Mouse (Mus musculus) forebrain, embryonic 12.5 days (tissue): Measurements from ENCODE around the gene Haao. TPM values are rescaled to one million over a fixed set of nuclear protein-coding genes. Genes with fewer than 3 reads are reported as not detected.

Experiments used
- ATAC-seq: fragments of 200-750 bp; cut with Nextera tagmentation; 2 replicates; pipeline ENCODE4 v1.8.0; 2017; ENCODE audit warnings: moderate TSS enrichment; ENCODE audit not compliant: low FRiP score
- H3K27ac ChIP-seq: fragments of 300-500 bp; sonication (generic); 2 replicates; pipeline ENCODE4 v1.5.1; 2016; ENCODE audit warnings: mild to moderate bottlenecking
- H3K27me3 ChIP-seq: fragments of 300-500 bp; sonication (generic); 2 replicates; pipeline ENCODE4 v1.6.1; 2016; ENCODE audit warnings: mild to moderate bottlenecking
- H3K36me3 ChIP-seq: fragments of 300-500 bp; sonication (generic); replicated peaks from 2 replicates; pipeline ENCODE4 v1.6.1; 2016; ENCODE audit warnings: mild to moderate bottlenecking
- H3K4me1 ChIP-seq: fragments of 300-500 bp; sonication (generic); 2 replicates; pipeline ENCODE4 v1.6.1; 2016
- H3K4me2 ChIP-seq: fragments of 300-500 bp; sonication (generic); 2 replicates; pipeline ENCODE4 v1.6.1; 2016; ENCODE audit warnings: mild to moderate bottlenecking, moderate library complexity
- H3K4me3 ChIP-seq: fragments of 300-500 bp; sonication (generic); replicated peaks from 2 replicates; pipeline ENCODE4 v1.5.1; 2016; ENCODE audit warnings: mild to moderate bottlenecking
- H3K9ac ChIP-seq: fragments of 300-500 bp; sonication (generic); 2 replicates; pipeline ENCODE4 v1.6.1; 2016; ENCODE audit warnings: mild to moderate bottlenecking
- H3K9me3 ChIP-seq: fragments of 300-500 bp; sonication (generic); 2 replicates; pipeline ENCODE4 v1.6.1; 2016
- WGBS: fragments of 180-500 bp; shearing (Covaris S2); methylation state at CpG from one replicate; pipeline ENCODE4 v1.1.7; 2016; 5-methylcytosine and 5-hydroxymethylcytosine counted together
- polyA plus RNA-seq: library from polyadenylated mRNA; unstranded; fragments of >200 nt; fragmentation: Nextera tagmentation; extraction: Ambion mirVana; gene quantifications from 2 replicates; pipeline ENCODE4 v1.2.1, GENCODE M21; 2016

Haao gene
- polyA plus RNA-seq, 1 experiment from 2014 or later: not detected

- 83% methylated on average over 7 of the region's 7 CpGs for WGBS
- no peaks in the 10 kb centered on the region for H3K27me3 ChIP-seq
- no peak overlapping the region for H3K27ac ChIP-seq
- H3K4me2 ChIP-seq: no peak overlapping the region
- no peak overlapping the region for H3K4me3 ChIP-seq
- H3K9ac ChIP-seq: no peak overlapping the region
- H3K4me1 ChIP-seq: 0 out of 2 replicates have a peak, but pooled peaks cover 10% of the 10 kb centered on the region
- ATAC-seq: no peak
- no peaks in the 10 kb centered on the region for H3K9me3 ChIP-seq
- no peaks in the 10 kb centered on the region for H3K36me3 ChIP-seq
Measured at GRCm38 (mm10) chr17:83807345-83807744, 40.4 kb downstream of the Haao start.

- Histone ChIP-seq H3K4me1 (0 out of 2 replicates have a peak, but pooled peaks cover 10% of the 10 kb centered on the region), H3K4me2 (no peak overlapping the region), H3K27ac (no peak overlapping the region), H3K4me3 (no peak overlapping the region), H3K9me3 (no peaks in the 10 kb centered on the region), H3K27me3 (no peaks in the 10 kb centered on the region), H3K9ac (no peak overlapping the region), H3K36me3 (no peaks in the 10 kb centered on the region)
- no peak for ATAC-seq
- 95% methylated on average over 9 of the region's 9 CpGs for WGBS
Measured at GRCm38 (mm10) chr17:83805078-83805477, 42.7 kb downstream of the Haao start.

- ATAC-seq: peak; percentile 59; the same call in 1 of the 2 replicates
- 75% methylated on average over 9 of the region's 9 CpGs for WGBS
- no peak overlapping the region for H3K4me2 ChIP-seq
- H3K4me1 ChIP-seq: 0 out of 2 replicates have a peak, but pooled peaks cover 10% of the 10 kb centered on the region
- no peak overlapping the region for H3K9ac ChIP-seq
- no peaks in the 10 kb centered on the region for H3K27me3 ChIP-seq
- no peaks in the 10 kb centered on the region for H3K36me3 ChIP-seq
- H3K9me3 ChIP-seq: no peaks in the 10 kb centered on the region
- H3K4me3 ChIP-seq: no peak overlapping the region
- no peak overlapping the region for H3K27ac ChIP-seq
Measured at GRCm38 (mm10) chr17:83803987-83804386, 43.8 kb downstream of the Haao start.

GRCm38 (mm10) chr17:83799506-83800050, 48.2 kb downstream of the Haao start:
- no peaks in the 10 kb centered on the region for H3K27me3 ChIP-seq
- no peak overlapping the region for H3K4me2 ChIP-seq
- WGBS: 93% methylated on average over 11 of the region's 11 CpGs
- ATAC-seq: no peak
- H3K9me3 ChIP-seq: no peaks in the 10 kb centered on the region
- H3K4me3 ChIP-seq: no peak overlapping the region
- no peaks in the 10 kb centered on the region for H3K36me3 ChIP-seq
- no peak overlapping the region for H3K9ac ChIP-seq
- no peak overlapping the region for H3K27ac ChIP-seq
- H3K4me1 ChIP-seq: 0 out of 2 replicates have a peak, but pooled peaks cover 10% of the 10 kb centered on the region

- Histone ChIP-seq H3K4me2 (no peak overlapping the region), H3K9ac (no peak overlapping the region), H3K4me1 (peaks cover 4% of the 10 kb centered on the region; the same call in 1 of the 2 replicates), H3K27me3 (no peaks in the 10 kb centered on the region), H3K27ac (no peak overlapping the region), H3K36me3 (0 out of 2 replicates have a peak, but pooled peaks cover 3% of the 10 kb centered on the region), H3K4me3 (no peak overlapping the region), H3K9me3 (no peaks in the 10 kb centered on the region)
- no peak for ATAC-seq
- 98% methylated on average over 17 of the region's 17 CpGs for WGBS
Measured at GRCm38 (mm10) chr17:83795121-83795520, 52.6 kb downstream of the Haao start.

- H3K4me1 ChIP-seq: peaks cover 4% of the 10 kb centered on the region; the same call in 1 of the 2 replicates
- 65% methylated on average over 23 of the region's 23 CpGs for WGBS
- H3K36me3 ChIP-seq: 0 out of 2 replicates have a peak, but pooled peaks cover 3% of the 10 kb centered on the region
- no peaks in the 10 kb centered on the region for H3K27me3 ChIP-seq
- H3K27ac ChIP-seq: no peak overlapping the region
- no peak for ATAC-seq
- no peaks in the 10 kb centered on the region for H3K9me3 ChIP-seq
- peak overlapping the region; percentile 13; the same call in 1 of the 2 replicates for H3K4me2 ChIP-seq
- no peak overlapping the region for H3K4me3 ChIP-seq
- no peak overlapping the region for H3K9ac ChIP-seq
Measured at GRCm38 (mm10) chr17:83792388-83792787, 55.4 kb downstream of the Haao start.

GRCm38 (mm10) chr17:83790158-83790557, 57.6 kb downstream of the Haao start:
- H3K36me3 ChIP-seq: 0 out of 2 replicates have a peak, but pooled peaks cover 3% of the 10 kb centered on the region
- no peak overlapping the region for H3K4me2 ChIP-seq
- H3K9ac ChIP-seq: no peak overlapping the region
- no peak for ATAC-seq
- H3K4me3 ChIP-seq: no peak overlapping the region
- no peaks in the 10 kb centered on the region for H3K9me3 ChIP-seq
- WGBS: 81% methylated on average over 5 of the region's 5 CpGs
- no peak overlapping the region for H3K27ac ChIP-seq
- H3K27me3 ChIP-seq: no peaks in the 10 kb centered on the region
- H3K4me1 ChIP-seq: peaks cover 4% of the 10 kb centered on the region; the same call in 1 of the 2 replicates

GRCm38 (mm10) chr17:83786418-83786817, 61.3 kb downstream of the Haao start:
- H3K4me1 ChIP-seq: peaks cover 3% of the 10 kb centered on the region; the same call in 1 of the 2 replicates
- 93% methylated on average over 6 of the region's 6 CpGs for WGBS
- H3K27me3 ChIP-seq: no peaks in the 10 kb centered on the region
- H3K9me3 ChIP-seq: no peaks in the 10 kb centered on the region
- H3K4me3 ChIP-seq: no peak overlapping the region
- H3K36me3 ChIP-seq: no peaks in the 10 kb centered on the region
- H3K27ac ChIP-seq: no peak overlapping the region
- H3K9ac ChIP-seq: no peak overlapping the region
- no peak overlapping the region for H3K4me2 ChIP-seq
- ATAC-seq: no peak

- H3K4me1 ChIP-seq: peaks cover 3% of the 10 kb centered on the region; the same call in 1 of the 2 replicates
- no peaks in the 10 kb centered on the region for H3K9me3 ChIP-seq
- ATAC-seq: peak; percentile 77; the same call in 1 of the 2 replicates
- H3K27ac ChIP-seq: 0 out of 2 replicates have a peak overlapping the region, but pooled peaks have one; percentile 36
- no peaks in the 10 kb centered on the region for H3K36me3 ChIP-seq
- no peaks in the 10 kb centered on the region for H3K27me3 ChIP-seq
- no peak overlapping the region for H3K4me2 ChIP-seq
- no peak overlapping the region for H3K4me3 ChIP-seq
- 37% methylated on average over 5 of the region's 5 CpGs for WGBS
- no peak overlapping the region for H3K9ac ChIP-seq
Measured at GRCm38 (mm10) chr17:83782740-83783139, 65.0 kb downstream of the Haao start.

Other genes with a start within 250 kb of the Haao start
- gene Kcng3, start 216.1 kb downstream of the Haao start, polyA plus RNA-seq: not detected in 2 replicates
- 32.2 and 36.9 TPM in 2 replicates for gene Mta3, start 141.8 kb downstream of the Haao start, polyA plus RNA-seq